Mouse (Mus musculus) G1E (cell line): ENCODE measurements around the gene Tet3. TPM values are rescaled to one million over a fixed set of nuclear protein-coding genes. Genes with fewer than 3 reads are reported as not detected.

Experiments
- ATAC-seq: 2 replicates; pipeline ENCODE4 v1.8.0; 2016; ENCODE audit warnings: mild to moderate bottlenecking; ENCODE audit not compliant: insufficient number of reproducible peaks, poor library complexity, low FRiP score, severe bottlenecking; ENCODE audit errors: extremely low read depth
- DNase-seq: peaks from one replicate; pipeline ENCODE4 v3.0.0; 2012; ENCODE audit warnings: low spot score
- H3K27me3 ChIP-seq: 2 replicates; pipeline ENCODE4 v1.6.1; 2012; ENCODE audit warnings: mild to moderate bottlenecking, low read length, inconsistent platforms; ENCODE audit not compliant: insufficient read depth
- H3K36me3 ChIP-seq: replicated peaks from 2 replicates; pipeline ENCODE3; 2012; ENCODE audit warnings: mild to moderate bottlenecking, inconsistent platforms
- H3K4me1 ChIP-seq: 2 replicates; pipeline ENCODE4 v1.6.1; 2012; ENCODE audit warnings: low read depth, low read length, inconsistent platforms, mixed read lengths; ENCODE audit not compliant: insufficient read depth
- H3K4me3 ChIP-seq: 2 replicates; pipeline ENCODE4 v1.5.1; 2012; ENCODE audit warnings: low read depth, mild to moderate bottlenecking, inconsistent platforms, low read length, moderate library complexity, mixed read lengths
- H3K9me3 ChIP-seq: replicated peaks from 2 replicates; pipeline ENCODE4 v1.6.1; 2012; ENCODE audit warnings: inconsistent platforms
- CTCF ChIP-seq: IDR thresholded peaks from 2 replicates; pipeline ENCODE4 v1.5.1; 2012; ENCODE audit warnings: low read depth, low read length, inconsistent platforms, mixed read lengths
- GATA1 ChIP-seq: IDR thresholded peaks from 2 replicates; pipeline ENCODE4 v1.6.1; 2012; ENCODE audit warnings: borderline replicate concordance, low read length, inconsistent platforms, mixed read lengths
- GATA2 ChIP-seq: IDR thresholded peaks from 2 replicates; pipeline ENCODE4 v1.6.1; 2012; ENCODE audit warnings: low read depth, low read length, inconsistent platforms, borderline replicate concordance
- POLR2AphosphoS5 ChIP-seq: IDR thresholded peaks from 2 replicates; pipeline ENCODE4 v1.6.1; 2012; ENCODE audit warnings: low read depth, low read length, inconsistent platforms; ENCODE audit not compliant: insufficient replicate concordance
- TAL1 ChIP-seq: conservative IDR thresholded peaks from 2 replicates; pipeline ENCODE4 v1.6.1; 2012; ENCODE audit warnings: low read depth, low read length, inconsistent platforms, mixed read lengths
- polyA plus RNA-seq: library from polyadenylated mRNA; stranded (reverse); fragments of >175 nt; gene quantifications from 2 replicates; pipeline ENCODE4 v1.2.3, GENCODE M21; 2012
- total RNA-seq, 2 experiments: library from RNA; stranded (forward) in 1 of 2; stranded (reverse) in 1 of 2; fragments of 200-1000 nt in 1 of 2; fragments of >200 nt in 1 of 2; fragmentation: Nextera tagmentation in 1 of 2; gene quantifications; 2 replicates each; pipeline ENCODE4 v1.2.3; 2014 to 2017

The Tet3 gene
- total and polyA plus RNA-seq, 3 experiments = 17.6 to 94.9 (median 71.1) TPM

GRCm38 (mm10) chr6:83447031-83447430, 11.9 kb downstream of the Tet3 start:
- DNase-seq = no peak
- Histone ChIP-seq H3K4me1 (peaks cover 98% of the 10 kb centered on the region), H3K4me3 (no peak overlapping the region), H3K36me3 (peaks cover 97% of the 10 kb centered on the region), H3K9me3 (no peaks in the 10 kb centered on the region), H3K27me3 (no peaks in the 10 kb centered on the region)
- TF ChIP-seq POLR2AphosphoS5 (no peak), CTCF (no peak), GATA1 (no peak), GATA2 (no peak), TAL1 (no peak)
- ATAC-seq = no peak

- Histone ChIP-seq H3K27me3 (no peaks in the 10 kb centered on the region), H3K4me1 (peaks cover 98% of the 10 kb centered on the region), H3K4me3 (no peak overlapping the region), H3K9me3 (no peaks in the 10 kb centered on the region), H3K36me3 (peaks cover 95% of the 10 kb centered on the region)
- no peak for ATAC-seq
- DNase-seq = no peak
- TF ChIP-seq CTCF = no peak
- no peak for TF ChIP-seq GATA2
- TF ChIP-seq POLR2AphosphoS5 = no peak
These were observed 13.1 kb downstream of the Tet3 start for GRCm38 (mm10) chr6:83445796-83446195.

GRCm38 (mm10) chr6:83443441-83444340, 15.2 kb downstream of the Tet3 start:
- H3K36me3 ChIP-seq = peaks cover 95% of the 10 kb centered on the region
- H3K4me3 ChIP-seq = peak overlapping the region; percentile 58; the same call in 1 of the 2 replicates
- ATAC-seq (no peak), DNase-seq (no peak)
- H3K9me3 ChIP-seq = no peaks in the 10 kb centered on the region
- H3K4me1 ChIP-seq = peaks cover 97% of the 10 kb centered on the region
- no peaks in the 10 kb centered on the region for H3K27me3 ChIP-seq
- TF ChIP-seq POLR2AphosphoS5 (no peak), TAL1 (no peak), CTCF (no peak), GATA2 (no peak), GATA1 (no peak)

- DNase-seq (peak; percentile 41), ATAC-seq (peak; percentile 69)
- H3K27me3 ChIP-seq = no peaks in the 10 kb centered on the region
- H3K36me3 ChIP-seq = peaks cover 95% of the 10 kb centered on the region
- H3K4me3 ChIP-seq = peak overlapping the region; percentile 58; the same call in 1 of the 2 replicates
- H3K4me1 ChIP-seq = peaks cover 95% of the 10 kb centered on the region
- no peak for TF ChIP-seq GATA2
- TF ChIP-seq TAL1 = no peak
- no peak for TF ChIP-seq CTCF
- TF ChIP-seq GATA1 = no peak
- TF ChIP-seq POLR2AphosphoS5 = no peak
- no peaks in the 10 kb centered on the region for H3K9me3 ChIP-seq
These were observed 16.2 kb downstream of the Tet3 start for GRCm38 (mm10) chr6:83442639-83443038.

- peak; percentile 57 for ATAC-seq
- Histone ChIP-seq H3K4me3 (peak overlapping the region; percentile 74), H3K4me1 (peaks cover 95% of the 10 kb centered on the region), H3K27me3 (no peaks in the 10 kb centered on the region), H3K36me3 (peaks cover 94% of the 10 kb centered on the region), H3K9me3 (no peaks in the 10 kb centered on the region)
- peak; percentile 93 for DNase-seq
- no peak for TF ChIP-seq GATA1
- TF ChIP-seq CTCF = no peak
- TF ChIP-seq TAL1 = no peak
- no peak for TF ChIP-seq POLR2AphosphoS5
- no peak for TF ChIP-seq GATA2
These were observed 17.4 kb downstream of the Tet3 start for GRCm38 (mm10) chr6:83441259-83442061.
